Mouse (Mus musculus): ENCODE measurements around the gene Eif4g1.

DNA sequence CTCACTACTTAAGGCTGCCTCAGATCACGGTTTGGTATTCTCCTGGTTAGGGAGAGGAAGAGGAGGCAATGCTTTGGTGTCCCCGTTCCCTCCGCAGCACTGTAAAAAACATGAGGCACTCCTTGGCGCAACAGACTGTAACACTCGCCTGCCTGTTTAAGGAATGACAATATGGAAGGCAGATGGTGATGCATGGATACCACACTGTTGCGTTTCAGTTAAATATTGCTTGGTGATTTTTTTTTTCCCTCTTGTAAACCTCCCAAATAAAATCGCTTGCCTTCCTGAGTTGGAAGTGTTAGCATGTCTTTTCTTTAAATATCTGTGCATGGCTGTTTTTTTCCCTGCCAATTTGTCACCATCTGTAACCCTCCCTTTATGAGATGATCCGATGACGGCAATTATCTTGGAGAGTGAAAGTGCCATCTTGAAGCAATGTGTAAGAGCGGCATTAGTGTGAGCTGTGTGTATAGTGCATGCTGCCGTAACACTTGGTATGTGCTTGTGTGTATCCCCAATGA, 39.2 kb upstream of the Eif4g1 start:
- TF ChIP-seq CTCF (IDR thresholded peaks at IDR 0.05; ENCODE audit: insufficient read depth, low read depth, low read length) (no peak), POLR2A (IDR thresholded peaks at IDR 0.05; ENCODE audit: insufficient read depth, low read depth, low read length) (no peak)
